Mouse (Mus musculus) T-helper 2 cell (primary cell): ENCODE results near the gene Tshr.

Source experiments
- in situ Hi-C: fragments of 300-600 bp; cut with MboI, MseI; formaldehyde crosslinking; loops from one replicate; pipeline ENCODE4 v1.15.1; 2025; ENCODE audit warnings: high pct_unique_total_duplicates

Tshr gene

GRCm38 (mm10) chr12:91587077-91587476 is 202.7 kb downstream of the Tshr start:
- in situ Hi-C loops: loop anchor here (10.0 kb wide), 1 partner anchor 182 kb away; no protein-coding TSS in a partner anchor

- in situ Hi-C loops: loop anchor here (10.0 kb wide), 1 partner anchor 183 kb away; no protein-coding TSS in a partner anchor
These were observed 203.2 kb downstream of the Tshr start for GRCm38 (mm10) chr12:91587491-91588033.

GRCm38 (mm10) chr12:91588176-91588669 is 203.9 kb downstream of the Tshr start:
- in situ Hi-C loops: loop anchor here (10.0 kb wide), 1 partner anchor 183 kb away; no protein-coding TSS in a partner anchor

GRCm38 (mm10) chr12:91588670-91589541 is 204.5 kb downstream of the Tshr start:
- in situ Hi-C loops: loop anchor here (10.0 kb wide), 1 partner anchor 184 kb away; no protein-coding TSS in a partner anchor

GRCm38 (mm10) chr12:91589542-91589846 is 205.1 kb downstream of the Tshr start:
- in situ Hi-C loops: loop anchor here (10.0 kb wide), 1 partner anchor 185 kb away; no protein-coding TSS in a partner anchor

- in situ Hi-C loops: loop anchor here (10.0 kb wide), 1 partner anchor 185 kb away; no protein-coding TSS in a partner anchor
These were observed 205.7 kb downstream of the Tshr start, which contains the start of gene Gtf2a1 for GRCm38 (mm10) chr12:91589847-91590690. Gene Gtf2a1 (minus strand): TSS chr12:91590487.

GRCm38 (mm10) chr12:91590716-91591115 is 206.4 kb downstream of the Tshr start:
- in situ Hi-C loops: no loop called here

GRCm38 (mm10) chr12:91591191-91591590 is 206.8 kb downstream of the Tshr start:
- in situ Hi-C loops: no loop called here

GRCm38 (mm10) chr12:91592128-91592527 is 207.8 kb downstream of the Tshr start:
- in situ Hi-C loops: no loop called here
